Mouse (Mus musculus) CD8-positive naive resting alpha-beta T cell, adult 57 days (primary cell): Measurements from ENCODE around the gene Khsrp. TPM values are rescaled to one million over a fixed set of nuclear protein-coding genes. Genes with fewer than 3 reads are reported as not detected.

Experiments used
- total RNA-seq: library from RNA; stranded (reverse); gene quantifications from one replicate; pipeline ENCODE4 v1.2.4, GENCODE M21; 2023

The Khsrp gene
- 116 TPM for total RNA-seq

DNA sequence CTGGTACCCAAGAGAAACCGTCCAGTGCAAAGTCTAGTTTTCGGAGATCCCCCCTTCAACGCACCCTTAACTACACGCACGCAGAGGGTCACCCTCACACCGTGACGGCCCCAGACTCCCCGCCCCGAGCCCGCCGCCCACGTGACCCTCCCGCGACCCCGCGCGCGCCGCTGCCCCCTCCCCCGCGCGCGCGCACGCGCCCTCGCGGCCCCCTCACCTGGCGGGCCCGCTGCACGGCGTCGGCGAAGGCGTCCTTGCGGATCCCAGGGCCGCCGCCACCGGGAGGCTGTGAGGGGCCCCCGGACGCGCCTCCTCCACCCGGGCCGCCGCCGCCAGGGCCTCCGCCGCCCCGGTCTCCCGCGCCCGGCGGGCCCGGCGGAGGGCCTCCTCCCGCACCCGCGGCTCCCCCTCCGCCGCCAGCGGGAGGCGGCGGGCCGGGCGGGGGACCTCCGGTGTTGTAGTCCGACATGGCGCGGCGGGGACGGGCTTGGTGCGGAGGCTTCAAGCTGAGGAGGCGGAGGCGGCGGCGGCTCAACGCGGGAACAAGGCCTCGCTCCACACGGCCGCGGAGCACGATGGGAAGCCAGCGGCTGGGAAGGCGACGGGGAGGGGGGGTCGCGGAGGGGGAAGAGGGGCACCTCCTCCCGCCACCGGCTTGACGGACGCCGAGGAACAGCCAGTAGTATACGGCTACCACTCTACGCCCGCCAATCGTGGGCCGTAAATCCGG is at the start of gene Khsrp:
Khsrp (minus strand) TSS at position 592 of the 730 bp plus-strand sequence.

DNA sequence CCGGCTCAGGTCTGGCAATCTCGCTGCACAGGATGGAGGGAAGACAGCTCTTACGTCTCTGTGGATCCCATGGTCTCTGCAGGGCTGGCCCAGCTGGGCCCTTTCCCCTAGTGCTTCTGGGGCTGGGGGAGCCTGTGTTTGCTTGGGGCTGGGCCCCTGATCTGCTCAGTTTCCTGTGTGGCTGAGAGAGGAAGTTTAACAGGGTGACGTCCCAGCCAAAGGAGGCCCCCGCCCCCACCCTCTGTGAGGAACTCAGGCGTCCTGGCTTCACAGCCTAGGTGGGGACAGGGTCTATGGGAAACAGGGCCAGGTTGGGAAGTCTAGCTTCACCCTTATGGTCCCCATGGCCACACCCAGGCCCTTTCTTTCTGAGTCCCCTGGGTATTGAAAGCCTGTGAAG is 47.0 kb upstream of the Khsrp start, which contains the start of gene Dennd1c:
Dennd1c (minus strand) TSS at position 179 of the 400 bp plus-strand sequence.

DNA sequence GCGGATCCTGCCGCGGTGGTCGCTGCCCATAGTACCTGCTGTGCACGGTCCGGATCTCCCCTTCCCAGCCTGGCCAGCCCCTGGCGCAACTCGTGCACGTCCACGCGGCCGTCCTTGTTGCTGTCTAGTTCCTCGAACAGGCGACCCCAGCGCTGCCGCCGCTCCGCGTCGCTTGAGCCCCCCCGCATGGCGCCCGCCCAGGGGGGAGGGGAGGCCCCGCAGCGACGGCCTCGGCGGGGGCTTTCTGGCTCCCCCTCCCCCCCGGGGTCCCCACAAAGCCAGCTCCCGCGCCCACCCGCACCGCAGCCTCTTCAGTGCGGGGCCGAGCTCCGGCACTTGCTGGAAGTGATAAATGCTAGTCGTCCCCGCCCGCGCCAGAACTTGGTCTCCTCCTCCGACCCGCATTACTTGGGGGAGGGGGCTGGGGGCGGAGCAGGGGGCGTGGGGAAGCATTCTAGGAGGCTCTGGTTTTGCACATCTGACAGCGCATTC is 28.2 kb upstream of the Khsrp start, which contains the start of gene Slc25a23:
Slc25a23 (minus strand) TSS at position 378 of the 492 bp plus-strand sequence.

DNA sequence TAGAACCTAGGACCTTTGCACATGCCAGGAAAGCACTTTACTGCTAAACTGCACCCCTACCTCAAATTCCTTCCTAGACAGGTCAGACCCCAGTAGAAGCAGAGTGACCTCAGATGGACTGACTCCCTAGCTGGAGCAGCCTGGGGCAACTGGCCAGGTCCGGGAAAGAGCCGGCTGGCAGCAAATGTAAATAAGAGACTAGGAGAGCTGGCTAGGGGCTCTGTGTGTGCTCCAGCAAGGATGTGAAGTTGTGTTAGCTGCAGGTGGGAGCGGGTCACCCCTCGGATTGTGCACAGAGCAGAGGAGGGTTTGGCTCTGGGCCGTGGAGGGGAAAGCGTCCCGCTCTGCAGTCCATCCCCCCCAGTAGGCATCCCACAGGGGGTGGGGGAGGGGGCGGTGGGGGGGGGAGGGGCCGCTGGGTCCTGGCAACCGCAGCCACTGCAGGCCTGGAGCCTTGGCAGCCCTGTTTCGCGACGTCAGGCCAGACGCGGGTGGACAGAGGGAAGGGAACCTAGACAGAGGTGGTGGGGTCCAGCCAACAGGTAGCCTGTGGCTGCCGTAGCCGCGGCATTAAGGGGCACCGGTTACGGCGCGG is 27.7 kb upstream of the Khsrp start, which contains the start of gene Crb3:
Crb3 (plus strand) TSS at position 215 of the 595 bp plus-strand sequence.

DNA sequence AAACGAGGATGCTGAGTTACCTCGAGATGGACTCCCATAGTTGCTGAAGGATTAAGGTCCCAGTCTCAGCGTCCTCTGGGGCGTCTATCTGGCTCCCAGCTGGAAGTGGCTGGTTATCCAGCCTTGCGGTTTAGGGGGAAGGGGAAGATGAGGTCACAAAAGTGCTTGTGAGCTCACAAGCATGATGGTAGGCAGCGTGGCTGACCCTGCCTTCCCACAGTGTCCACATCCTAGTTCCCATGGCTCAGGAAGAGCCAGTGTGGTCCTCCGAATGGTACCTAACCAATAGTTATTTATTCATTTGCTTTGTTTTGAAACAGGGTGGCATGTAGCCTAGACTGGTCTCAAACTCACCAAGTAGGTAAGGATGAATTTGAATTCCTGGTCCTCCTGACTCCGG is 10.2 kb upstream of the Khsrp start, which contains the start of gene Slc25a41:
Slc25a41 (minus strand) TSS at position 101 of the 400 bp plus-strand sequence.

DNA sequence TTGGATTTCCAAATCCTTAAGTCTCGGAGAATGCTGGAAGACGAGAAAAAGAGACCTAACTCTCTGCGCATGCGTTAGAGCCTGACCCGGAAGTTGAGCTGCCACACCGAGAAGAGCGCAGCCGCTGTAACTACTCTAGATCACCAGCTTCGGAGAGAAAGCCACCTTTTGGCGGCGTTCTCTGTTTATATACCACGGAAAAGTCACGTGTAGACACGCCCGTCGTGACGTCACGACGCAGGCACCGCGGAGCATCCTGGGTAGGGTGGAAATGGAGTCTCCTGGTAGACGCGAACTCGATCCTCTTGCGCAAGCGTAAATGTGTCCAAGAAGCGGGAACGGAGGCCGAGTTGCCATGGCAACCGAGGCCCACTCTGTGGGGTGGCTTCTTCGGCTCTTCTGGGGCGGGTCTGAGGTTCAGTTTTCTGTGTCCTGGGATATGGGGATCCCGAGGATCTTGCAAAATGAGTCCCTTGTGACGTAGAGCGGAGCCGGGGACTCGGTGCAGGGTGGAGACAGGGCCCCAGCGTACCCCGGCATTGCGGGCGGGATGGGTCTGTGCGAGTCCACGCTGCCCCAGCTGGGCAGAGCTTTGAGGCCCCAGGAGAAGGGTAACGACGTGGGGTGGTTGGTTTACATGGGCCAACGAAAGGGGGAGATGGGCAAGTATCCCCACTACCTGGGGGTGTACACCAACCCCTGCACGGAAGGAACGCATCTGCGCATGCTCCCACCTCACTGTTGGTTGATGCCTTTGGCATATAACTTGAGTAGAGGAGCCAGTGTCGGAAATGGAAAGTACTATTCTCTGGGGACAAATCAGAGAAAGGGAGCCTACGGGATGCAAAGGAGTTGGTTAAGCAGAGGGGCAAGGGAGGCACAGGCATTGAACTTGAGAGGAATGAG is 19.8 kb downstream of the Khsrp start, which contains the start of the genes Gtf2f1 and Gm17949:
Gtf2f1 (minus strand) TSS at position 53 of the 906 bp plus-strand sequence.
Gm17949 (plus strand) TSS at position 234 of the 906 bp plus-strand sequence.

DNA sequence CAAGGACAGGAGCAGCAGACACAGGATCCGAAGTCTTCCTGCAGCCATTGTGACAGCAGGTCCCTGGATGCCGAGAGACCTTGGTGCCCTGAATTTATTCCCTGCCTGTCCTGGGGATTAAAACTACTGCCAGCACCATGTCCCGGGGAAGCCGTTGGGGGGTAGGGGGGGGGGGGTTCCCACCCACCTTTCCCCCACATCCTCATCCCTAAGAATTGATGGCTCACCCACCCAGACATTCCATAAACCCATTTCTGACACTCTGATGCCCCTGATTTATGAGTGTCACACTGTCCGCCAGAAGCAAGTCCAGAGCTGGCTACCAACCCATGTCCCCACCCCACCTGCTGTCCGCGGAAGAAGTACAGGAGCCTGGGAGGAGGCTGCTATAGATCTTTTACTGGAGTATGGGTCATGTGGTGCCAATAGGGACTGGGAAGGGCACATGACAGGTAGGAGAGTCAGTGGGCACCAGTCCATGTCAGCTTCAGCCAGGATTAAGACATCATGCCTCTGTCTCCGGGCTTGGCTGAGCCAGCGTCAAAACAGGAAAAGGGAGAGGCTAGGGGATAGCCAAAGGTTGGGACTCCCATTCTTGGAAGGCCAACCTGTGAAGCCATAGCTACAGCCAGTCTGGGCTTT is 31.2 kb downstream of the Khsrp start, which contains the start of gene Pspn:
Pspn (minus strand) TSS at position 51 of the 642 bp plus-strand sequence.

DNA sequence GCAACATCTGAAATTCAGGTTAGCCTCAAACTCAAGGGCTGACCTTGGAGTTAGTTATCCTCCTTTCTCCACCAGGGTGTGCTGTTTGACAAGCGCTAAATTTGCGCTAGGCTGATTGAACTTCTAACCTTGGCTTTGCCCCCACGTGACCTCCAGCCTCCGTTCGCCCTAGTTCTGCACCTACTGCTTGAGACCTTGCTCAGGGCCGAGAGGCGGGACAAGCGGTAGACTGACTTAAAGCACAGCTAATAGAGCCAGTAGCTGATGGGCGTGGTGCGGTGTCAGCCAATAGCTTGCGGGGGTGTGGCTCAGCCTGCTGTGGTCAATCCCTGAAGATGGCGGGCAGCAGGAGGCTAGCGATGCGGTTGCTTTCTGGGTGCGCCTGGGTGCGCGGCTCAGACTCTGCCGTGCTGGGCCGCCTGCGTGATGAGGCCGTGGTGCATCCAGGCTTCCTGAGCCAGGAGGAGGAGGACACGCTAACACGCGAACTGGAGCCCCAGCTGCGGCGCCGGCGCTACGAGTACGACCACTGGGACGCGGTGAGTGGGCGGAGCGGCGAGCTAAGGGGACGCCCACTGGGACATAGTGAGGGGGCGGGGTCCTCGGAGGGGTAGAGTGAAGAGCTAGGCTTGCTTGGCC is 34.2 kb downstream of the Khsrp start, which contains the start of gene Alkbh7:
Alkbh7 (plus strand) TSS at position 311 of the 639 bp plus-strand sequence.

DNA sequence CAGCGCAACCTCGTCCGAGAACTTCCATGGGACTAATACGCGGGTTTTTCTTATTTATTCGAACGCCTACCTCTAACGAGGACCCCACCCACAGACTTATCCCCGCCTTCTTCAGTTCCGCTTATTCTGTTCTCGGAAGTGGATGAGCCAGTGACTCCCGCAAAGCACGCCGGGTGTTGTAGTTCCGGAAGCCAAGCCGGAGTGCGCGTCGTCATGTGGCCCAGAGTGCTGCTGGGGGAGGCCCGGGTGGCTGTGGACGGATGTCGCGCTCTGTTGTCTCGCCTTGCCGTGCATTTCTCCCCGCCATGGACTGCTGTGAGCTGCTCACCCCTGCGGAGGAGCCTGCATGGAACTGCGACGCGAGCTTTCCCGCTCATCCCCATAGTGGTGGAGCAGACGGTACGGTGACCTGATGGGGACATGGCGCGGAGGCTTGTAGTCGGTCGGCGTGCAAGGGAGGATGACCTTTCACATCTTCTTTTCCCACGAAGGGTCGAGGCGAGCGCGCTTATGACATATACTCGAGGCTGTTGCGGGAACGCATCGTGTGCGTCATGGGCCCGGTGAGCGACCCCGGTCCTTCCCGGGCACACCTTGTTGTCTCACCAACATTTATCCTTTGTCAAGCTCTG is 41.1 kb downstream of the Khsrp start, which contains the start of gene Clpp:
Clpp (plus strand) TSS at position 191 of the 632 bp plus-strand sequence.

DNA sequence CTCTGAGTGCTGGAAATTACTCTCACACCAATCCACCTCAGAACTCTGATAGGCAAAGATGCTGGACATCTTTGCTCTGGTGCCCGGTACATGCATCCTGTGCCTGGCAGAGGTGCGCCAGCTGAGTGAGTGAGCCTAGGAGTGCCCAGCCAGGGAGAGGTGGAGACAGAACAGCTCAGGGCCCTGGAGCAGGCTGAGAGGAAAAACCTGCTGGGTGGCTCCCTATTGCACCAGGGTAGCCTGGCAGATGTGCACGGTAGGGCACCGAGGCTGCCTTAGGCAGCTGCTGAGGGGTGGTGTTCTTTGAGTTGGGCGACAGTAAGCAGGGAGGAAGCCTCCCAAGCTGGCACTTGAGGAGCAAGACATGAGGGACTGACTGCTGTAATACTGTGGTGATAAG is 49.3 kb downstream of the Khsrp start, which contains the start of gene Acer1:
Acer1 (minus strand) TSS at position 114 of the 400 bp plus-strand sequence.

Other genes with a start within 250 kb of the Khsrp start
- gene Rfx2, start 200.5 kb downstream of the Khsrp start, total RNA-seq = 21.6 TPM
- gene Acsbg2, start 157.1 kb downstream of the Khsrp start, total RNA-seq = not detected
- gene 1700061G19Rik, start 156.0 kb downstream of the Khsrp start, total RNA-seq = 2.1 TPM
- 49.0 TPM for gene Mllt1, start 96.1 kb downstream of the Khsrp start, total RNA-seq
- gene Acer1, start 49.4 kb downstream of the Khsrp start, total RNA-seq = not detected
- gene Clpp, start 41.2 kb downstream of the Khsrp start, total RNA-seq = 27.6 TPM
- gene Alkbh7, start 34.2 kb downstream of the Khsrp start, total RNA-seq = 12.2 TPM
- gene Pspn, start 31.5 kb downstream of the Khsrp start, total RNA-seq = not detected
- gene Gtf2f1, start 20.2 kb downstream of the Khsrp start, total RNA-seq = 70.0 TPM
- not detected for gene Gm17949, start 20.1 kb downstream of the Khsrp start, total RNA-seq
- gene Slc25a41, start 10.1 kb upstream of the Khsrp start, total RNA-seq = not detected
- gene Crb3, start 27.6 kb upstream of the Khsrp start, total RNA-seq = 2.2 TPM
- gene Slc25a23, start 28.3 kb upstream of the Khsrp start, total RNA-seq = 22.2 TPM
- gene Dennd1c, start 47.0 kb upstream of the Khsrp start, total RNA-seq = 160 TPM
- gene Tubb4a, start 56.3 kb upstream of the Khsrp start, total RNA-seq = 1.5 TPM
- gene Tnfsf9, start 73.8 kb upstream of the Khsrp start, total RNA-seq = 0.40 TPM
- not detected for gene Cd70, start 118.3 kb upstream of the Khsrp start, total RNA-seq
- gene Tnfsf14, start 162.7 kb upstream of the Khsrp start, total RNA-seq = 1.9 TPM
- 1.3 TPM for gene C3, start 196.6 kb upstream of the Khsrp start, total RNA-seq
- 36.6 TPM for gene Gpr108, start 216.9 kb upstream of the Khsrp start, total RNA-seq
- 4.7 TPM for gene Trip10, start 217.9 kb upstream of the Khsrp start, total RNA-seq
- 171 TPM for gene Vav1, start 247.6 kb upstream of the Khsrp start, total RNA-seq